Mouse (Mus musculus) C2C12 (cell line): ENCODE measurements around the gene Aknad1. TPM values are rescaled to one million over a fixed set of nuclear protein-coding genes. Genes with fewer than 3 reads are reported as not detected.

Experiments
- H3K27me3 ChIP-seq: one replicate; pipeline ENCODE4 v1.6.1; 2011; ENCODE audit not compliant: control insufficient read depth, insufficient read depth, insufficient read length
- H3K36me3 ChIP-seq: one replicate; pipeline ENCODE4 v1.6.1; 2011; ENCODE audit not compliant: control insufficient read depth, insufficient read depth
- H3K4me3 ChIP-seq: one replicate; pipeline ENCODE4 v1.5.1; 2011; ENCODE audit warnings: mild to moderate bottlenecking, control low read depth; ENCODE audit not compliant: poor library complexity, insufficient read depth, severe bottlenecking
- H3K79me2 ChIP-seq: one replicate; pipeline ENCODE4 v1.6.1; 2011; ENCODE audit not compliant: control insufficient read depth, insufficient read depth
- H3K79me3 ChIP-seq: one replicate; pipeline ENCODE4 v1.6.1; 2011; ENCODE audit warnings: low read depth, control low read depth
- H3ac ChIP-seq: one replicate; pipeline ENCODE3; 2011; ENCODE audit warnings: low read depth; ENCODE audit not compliant: control insufficient read depth, insufficient read length
- CEBPB ChIP-seq: IDR thresholded peaks from one replicate; pipeline ENCODE4 v1.6.1; 2011; ENCODE audit warnings: low read depth, mild to moderate bottlenecking, control low read depth, moderate library complexity
- CTCF ChIP-seq: IDR thresholded peaks from one replicate; pipeline ENCODE4 v1.5.1; 2011; ENCODE audit not compliant: control insufficient read depth, insufficient read depth, insufficient read length
- FOSL1 ChIP-seq: IDR thresholded peaks from one replicate; pipeline ENCODE4 v1.8.0; 2011; ENCODE audit warnings: mild to moderate bottlenecking, low read length; ENCODE audit not compliant: poor library complexity, insufficient read depth, severe bottlenecking
- MAX ChIP-seq: IDR thresholded peaks from one replicate; pipeline ENCODE4 v1.6.1; 2011; ENCODE audit warnings: mild to moderate bottlenecking, control low read depth
- MYOD1 ChIP-seq: IDR thresholded peaks from one replicate; pipeline ENCODE4 v1.6.1; 2011; ENCODE audit warnings: low read depth; ENCODE audit not compliant: control insufficient read depth, insufficient read length
- MYOG ChIP-seq: IDR thresholded peaks from one replicate; pipeline ENCODE4 v1.6.1; 2011; ENCODE audit not compliant: control insufficient read depth, insufficient read length; ENCODE audit errors: extremely low read depth
- USF1 ChIP-seq: IDR thresholded peaks from one replicate; pipeline ENCODE4 v1.6.1; 2011; ENCODE audit warnings: low read depth, mild to moderate bottlenecking, control low read depth, moderate library complexity
- polyA plus RNA-seq: library from polyadenylated mRNA; unstranded; fragments of >200 nt; fragmentation: generic; extraction: Trizol; gene quantifications from one replicate; pipeline ENCODE4 v1.2.1, GENCODE M21; 2012; ENCODE audit warnings: missing spikeins

Aknad1 gene
- polyA plus RNA-seq, 1 experiment, result 0.20 TPM

GRCm38 (mm10) chr3:108754541-108754940, 15.1 kb downstream of the Aknad1 start:
- no peak overlapping the region for H3K4me3 ChIP-seq
- no peaks in the 10 kb centered on the region for H3K79me2 ChIP-seq

GRCm38 (mm10) chr3:108755542-108755941, 16.1 kb downstream of the Aknad1 start:
- no peak for TF ChIP-seq MYOD1
- no peak for TF ChIP-seq CEBPB
- TF ChIP-seq USF1, result no peak
- no peak for TF ChIP-seq MAX
- Histone ChIP-seq H3K27me3 (no peaks in the 10 kb centered on the region), H3K36me3 (no peaks in the 10 kb centered on the region), H3K79me3 (no peaks in the 10 kb centered on the region), H3K4me3 (no peak overlapping the region), H3K79me2 (no peaks in the 10 kb centered on the region), H3ac (no peak overlapping the region)

More at GRCm38 (mm10) chr3:108754541-108754940, 15.1 kb downstream of the Aknad1 start:
- TF ChIP-seq CEBPB (no peak), MAX (no peak), CTCF (no peak), MYOD1 (no peak), MYOG (no peak)
- Histone ChIP-seq H3ac (no peak overlapping the region), H3K79me3 (no peaks in the 10 kb centered on the region), H3K36me3 (no peaks in the 10 kb centered on the region), H3K27me3 (no peaks in the 10 kb centered on the region)

GRCm38 (mm10) chr3:108756131-108756530, 16.7 kb downstream of the Aknad1 start:
- no peaks in the 10 kb centered on the region for H3K36me3 ChIP-seq
- H3K27me3 ChIP-seq, result no peaks in the 10 kb centered on the region
- H3K79me3 ChIP-seq, result no peaks in the 10 kb centered on the region
- H3K79me2 ChIP-seq, result no peaks in the 10 kb centered on the region
- H3ac ChIP-seq, result no peak overlapping the region
- TF ChIP-seq CEBPB (no peak), FOSL1 (no peak), CTCF (no peak), MYOG (no peak), MAX (no peak), USF1 (no peak), MYOD1 (no peak)
- no peak overlapping the region for H3K4me3 ChIP-seq

- Histone ChIP-seq H3K79me3 (no peaks in the 10 kb centered on the region), H3K4me3 (no peak overlapping the region), H3ac (no peak overlapping the region), H3K36me3 (no peaks in the 10 kb centered on the region), H3K79me2 (no peaks in the 10 kb centered on the region), H3K27me3 (no peaks in the 10 kb centered on the region)
- TF ChIP-seq MAX (no peak), CEBPB (no peak), MYOD1 (no peak), CTCF (no peak), FOSL1 (no peak), USF1 (no peak), MYOG (no peak)
Observed at GRCm38 (mm10) chr3:108757570-108757969, 18.1 kb downstream of the Aknad1 start.

- no peaks in the 10 kb centered on the region for H3K36me3 ChIP-seq
- no peaks in the 10 kb centered on the region for H3K79me3 ChIP-seq
- no peaks in the 10 kb centered on the region for H3K79me2 ChIP-seq
- H3ac ChIP-seq, result no peak overlapping the region
- no peak overlapping the region for H3K4me3 ChIP-seq
- H3K27me3 ChIP-seq, result no peaks in the 10 kb centered on the region
- peak; percentile 99 for TF ChIP-seq CEBPB
- no peak for TF ChIP-seq MYOG
- no peak for TF ChIP-seq MAX
Observed at GRCm38 (mm10) chr3:108759566-108760420, 20.3 kb downstream of the Aknad1 start.

GRCm38 (mm10) chr3:108762597-108763111, 23.2 kb downstream of the Aknad1 start:
- no peaks in the 10 kb centered on the region for H3K27me3 ChIP-seq
- no peak overlapping the region for H3ac ChIP-seq
- no peak overlapping the region for H3K4me3 ChIP-seq
- no peaks in the 10 kb centered on the region for H3K36me3 ChIP-seq
- no peaks in the 10 kb centered on the region for H3K79me3 ChIP-seq
- no peaks in the 10 kb centered on the region for H3K79me2 ChIP-seq
- TF ChIP-seq MYOD1, result no peak
- TF ChIP-seq USF1, result no peak
- peak; percentile 76 for TF ChIP-seq MAX
- no peak for TF ChIP-seq CTCF
- TF ChIP-seq MYOG, result no peak
- TF ChIP-seq CEBPB, result no peak
- TF ChIP-seq FOSL1, result no peak
